Mouse (Mus musculus) olfactory bulb, adult 2 months (tissue): ENCODE data around the gene Dis3l2.

ENCODE experiments used
- CTCF ChIP-seq: fragments of 200-500 bp; IDR thresholded peaks from 2 replicates; pipeline ENCODE4 v1.5.1; 2012; ENCODE audit warnings: low read depth, mild to moderate bottlenecking, low read length, moderate library complexity; ENCODE audit not compliant: insufficient read depth
- POLR2A ChIP-seq: fragments of 200-500 bp; IDR thresholded peaks from 2 replicates; pipeline ENCODE4 v1.6.1; 2012; ENCODE audit warnings: mild to moderate bottlenecking, low read depth, low read length, moderate library complexity; ENCODE audit not compliant: insufficient read depth

GRCm38 (mm10) chr1:86677624-86678023 lies 26.0 kb upstream of the Dis3l2 start:
- TF ChIP-seq CTCF (no peak), POLR2A (no peak)
